Mouse (Mus musculus) liver, embryonic 11.5 days (tissue): ENCODE data around the gene Grk2. TPM values are rescaled to one million over a fixed set of nuclear protein-coding genes. Genes with fewer than 3 reads are reported as not detected.
"Not testable (repeated sequence)": the region's sequence is repeated elsewhere in the genome, so short reads cannot be mapped to it uniquely, and the experiment has no call there.

Source experiments
- ATAC-seq: fragments of 200-750 bp; cut with Nextera tagmentation; replicated peaks from 2 replicates; pipeline ENCODE4 v1.8.0; 2017; ENCODE audit warnings: moderate number of reproducible peaks, mild to moderate bottlenecking, moderate TSS enrichment, moderate library complexity; ENCODE audit not compliant: low FRiP score
- DNase-seq: peaks from one replicate; pipeline ENCODE4 v3.0.0-alpha.2; 2017; ENCODE audit warnings: low spot score
- H3K27ac ChIP-seq: fragments of 300-500 bp; sonication (generic); 2 replicates; pipeline ENCODE4 v1.5.1; 2014; ENCODE audit warnings: mild to moderate bottlenecking, low read depth, low read length, control low read depth
- H3K27me3 ChIP-seq: fragments of 300-500 bp; sonication (generic); replicated peaks from 2 replicates; pipeline ENCODE4 v1.6.1; 2014; ENCODE audit warnings: low read length, mixed read lengths; ENCODE audit not compliant: control insufficient read depth, insufficient read depth
- H3K36me3 ChIP-seq: fragments of 300-500 bp; sonication (generic); 2 replicates; pipeline ENCODE4 v1.6.1; 2014; ENCODE audit warnings: mild to moderate bottlenecking, low read length, moderate library complexity, mixed read lengths; ENCODE audit not compliant: control insufficient read depth, insufficient read depth
- H3K4me1 ChIP-seq: fragments of 300-500 bp; sonication (generic); replicated peaks from 2 replicates; pipeline ENCODE4 v1.6.1; 2014; ENCODE audit warnings: low read length, mixed read lengths; ENCODE audit not compliant: control insufficient read depth, insufficient read depth
- H3K4me2 ChIP-seq: fragments of 300-500 bp; sonication (generic); 2 replicates; pipeline ENCODE4 v1.6.1; 2014; ENCODE audit warnings: mild to moderate bottlenecking, control low read depth, moderate library complexity
- H3K4me3 ChIP-seq: fragments of 300-500 bp; sonication (generic); 2 replicates; pipeline ENCODE4 v1.5.1; 2014; ENCODE audit warnings: low read depth, low read length, control low read depth
- H3K9ac ChIP-seq: fragments of 300-500 bp; sonication (generic); 2 replicates; pipeline ENCODE4 v1.6.1; 2014; ENCODE audit warnings: low read depth, low read length, control low read depth
- H3K9me3 ChIP-seq: fragments of 300-500 bp; sonication (generic); 2 replicates; pipeline ENCODE4 v1.6.1; 2016; ENCODE audit warnings: low read length, inconsistent platforms, mixed read lengths; ENCODE audit not compliant: control insufficient read depth
- WGBS: fragments of 180-500 bp; shearing (Covaris S2); extraction: QIAGEN DNeasy Blood & Tissue Kit; methylation state at CpG from one replicate; pipeline ENCODE4 v1.1.7; 2014; 5-methylcytosine and 5-hydroxymethylcytosine counted together
- polyA plus RNA-seq: library from polyadenylated mRNA; unstranded; fragments of >200 nt; fragmentation: Nextera tagmentation; extraction: Ambion mirVana; gene quantifications from 2 replicates; pipeline ENCODE4 v1.2.1, GENCODE M21; 2014

The Grk2 gene
- polyA plus RNA-seq, 1 experiment from 2014 or later, result 23.1 TPM

GRCm38 (mm10) chr19:4257216-4257896 is 48.7 kb downstream of the Grk2 start:
- Histone ChIP-seq H3K9me3 (no peaks in the 10 kb centered on the region; the same call in 1 of the 2 replicates), H3K9ac (peak overlapping the region; percentile 67), H3K4me1 (peaks cover 13% of the 10 kb centered on the region), H3K36me3 (no peaks in the 10 kb centered on the region), H3K4me2 (peak overlapping the region; percentile 98), H3K4me3 (peak overlapping the region; percentile 70), H3K27me3 (no peaks in the 10 kb centered on the region), H3K27ac (no peak overlapping the region)
- DNase-seq (peak; percentile 85), ATAC-seq (peak; percentile 85)
- WGBS, result 1% methylated on average over 41 of the region's 41 CpGs

GRCm38 (mm10) chr19:4255583-4256162 is 50.3 kb downstream of the Grk2 start:
- Histone ChIP-seq H3K9me3 (no peaks in the 10 kb centered on the region; the same call in 1 of the 2 replicates), H3K36me3 (no peaks in the 10 kb centered on the region), H3K27me3 (no peaks in the 10 kb centered on the region), H3K4me3 (no peak overlapping the region), H3K9ac (no peak overlapping the region), H3K4me1 (peaks cover 13% of the 10 kb centered on the region), H3K27ac (no peak overlapping the region), H3K4me2 (no peak overlapping the region)
- ATAC-seq (no peak), DNase-seq (no peak)
- WGBS, result 76% methylated on average over 11 of the region's 11 CpGs

- Histone ChIP-seq H3K9ac (no peak overlapping the region), H3K9me3 (no peaks in the 10 kb centered on the region; the same call in 1 of the 2 replicates), H3K4me1 (peaks cover 6% of the 10 kb centered on the region), H3K4me3 (no peak overlapping the region), H3K36me3 (no peaks in the 10 kb centered on the region), H3K4me2 (no peak overlapping the region), H3K27me3 (no peaks in the 10 kb centered on the region), H3K27ac (no peak overlapping the region)
- ATAC-seq, result no peak
- WGBS, result 85% methylated on average over 7 of the region's 7 CpGs
- DNase-seq, result no peak
Observed at GRCm38 (mm10) chr19:4254230-4254629, 51.8 kb downstream of the Grk2 start.

GRCm38 (mm10) chr19:4248683-4249082 is 57.3 kb downstream of the Grk2 start:
- not testable (repeated sequence) for H3K4me3 ChIP-seq, H3K4me2 ChIP-seq, H3K27ac ChIP-seq, H3K9me3 ChIP-seq, H3K36me3 ChIP-seq, H3K9ac ChIP-seq, H3K27me3 ChIP-seq, DNase-seq, ATAC-seq, H3K4me1 ChIP-seq
- 71% methylated on average over 1 of the region's 1 CpGs for WGBS

- no peaks in the 10 kb centered on the region for H3K9me3 ChIP-seq
- 29% methylated on average over 1 of the region's 1 CpGs for WGBS
- no peaks in the 10 kb centered on the region for H3K4me1 ChIP-seq
- DNase-seq, result no peak
- H3K36me3 ChIP-seq, result no peaks in the 10 kb centered on the region
- no peaks in the 10 kb centered on the region for H3K27me3 ChIP-seq
- no peak for ATAC-seq
- no peak overlapping the region for H3K4me3 ChIP-seq
- H3K9ac ChIP-seq, result no peak overlapping the region
- no peak overlapping the region for H3K27ac ChIP-seq
- no peak overlapping the region for H3K4me2 ChIP-seq
Observed at GRCm38 (mm10) chr19:4247010-4247409, 59.0 kb downstream of the Grk2 start.

- no peak overlapping the region for H3K4me2 ChIP-seq
- H3K27me3 ChIP-seq, result no peaks in the 10 kb centered on the region
- 77% methylated on average over 6 of the region's 6 CpGs for WGBS
Observed at GRCm38 (mm10) chr19:4244775-4245174, 61.2 kb downstream of the Grk2 start.

GRCm38 (mm10) chr19:4242416-4242815 is 63.6 kb downstream of the Grk2 start:
- WGBS, result 63% methylated on average over 3 of the region's 3 CpGs
- Histone ChIP-seq H3K4me3 (no peak overlapping the region), H3K36me3 (no peaks in the 10 kb centered on the region), H3K4me2 (no peak overlapping the region), H3K9ac (no peak overlapping the region), H3K9me3 (no peaks in the 10 kb centered on the region), H3K27ac (no peak overlapping the region), H3K27me3 (no peaks in the 10 kb centered on the region), H3K4me1 (no peaks in the 10 kb centered on the region)
- ATAC-seq (no peak), DNase-seq (no peak)

More at GRCm38 (mm10) chr19:4244775-4245174, 61.2 kb downstream of the Grk2 start:
- H3K4me3 ChIP-seq, result no peak overlapping the region
- ATAC-seq (no peak), DNase-seq (no peak)
- no peaks in the 10 kb centered on the region for H3K4me1 ChIP-seq
- H3K27ac ChIP-seq, result no peak overlapping the region
- H3K9me3 ChIP-seq, result no peaks in the 10 kb centered on the region
- no peaks in the 10 kb centered on the region for H3K36me3 ChIP-seq
- no peak overlapping the region for H3K9ac ChIP-seq

- no peak for ATAC-seq
- H3K4me2 ChIP-seq, result no peak overlapping the region
- no peaks in the 10 kb centered on the region for H3K9me3 ChIP-seq
- no peaks in the 10 kb centered on the region for H3K27me3 ChIP-seq
- WGBS, result 53% methylated on average over 8 of the region's 8 CpGs
- no peaks in the 10 kb centered on the region for H3K4me1 ChIP-seq
- H3K4me3 ChIP-seq, result no peak overlapping the region
- no peak overlapping the region for H3K27ac ChIP-seq
- DNase-seq, result no peak
- H3K36me3 ChIP-seq, result no peaks in the 10 kb centered on the region
- H3K9ac ChIP-seq, result no peak overlapping the region
Observed at GRCm38 (mm10) chr19:4240247-4240668, 65.8 kb downstream of the Grk2 start.
